Mouse (Mus musculus) E14TG2a.4 (cell line): ENCODE data around the gene Mfsd1.

ENCODE experiments used
- H3K27me3 ChIP-seq: 2 replicates; pipeline ENCODE4 v1.6.1; 2014; ENCODE audit warnings: low read length, control low read depth; ENCODE audit not compliant: insufficient read depth
- H3K36me3 ChIP-seq: 2 replicates; pipeline ENCODE4 v1.6.1; 2014; ENCODE audit warnings: low read length, control low read depth; ENCODE audit not compliant: insufficient read depth
- H3K4me1 ChIP-seq: replicated peaks from 2 replicates; pipeline ENCODE4 v1.6.1; 2014; ENCODE audit warnings: low read depth, low read length, control low read depth
- H3K4me3 ChIP-seq: replicated peaks from 2 replicates; pipeline ENCODE4 v1.5.1; 2014; ENCODE audit warnings: mild to moderate bottlenecking, low read length
- H3K9me3 ChIP-seq: 2 replicates; pipeline ENCODE4 v1.6.1; 2014; ENCODE audit warnings: low read length, control low read depth
- CTCF ChIP-seq: conservative IDR thresholded peaks from 2 replicates; pipeline ENCODE4 v1.5.1; 2014; ENCODE audit warnings: low read length
- NANOG ChIP-seq: IDR thresholded peaks from 2 replicates; pipeline ENCODE4 v1.6.1; 2014; ENCODE audit warnings: borderline replicate concordance, low read length, mixed read lengths
- POU5F1 ChIP-seq: IDR thresholded peaks from 2 replicates; pipeline ENCODE4 v1.6.1; 2014; ENCODE audit warnings: low read length, borderline replicate concordance

The Mfsd1 gene

DNA sequence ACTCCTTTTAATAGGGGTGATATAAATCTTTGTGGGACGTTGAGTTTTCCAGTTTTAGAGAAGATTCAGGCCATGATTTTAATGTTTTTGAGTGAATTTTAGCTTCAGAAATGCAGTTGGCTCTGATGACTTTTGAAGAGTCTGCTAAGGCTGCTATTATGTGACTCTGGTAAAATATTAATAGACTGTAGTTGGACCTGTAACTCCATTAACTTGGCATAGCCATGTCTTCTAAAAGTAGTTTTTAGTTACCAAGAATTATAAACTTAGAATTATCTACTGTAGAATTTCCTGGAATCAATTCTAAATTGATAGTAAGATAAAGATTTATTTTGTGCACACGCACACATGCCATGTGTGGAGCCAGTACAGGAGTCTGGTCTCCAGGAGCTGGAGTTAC lies 4.0 kb downstream of the Mfsd1 start:
- Histone ChIP-seq H3K27me3 (peaks cover 26% of the 10 kb centered on the region), H3K9me3 (peaks cover 6% of the 10 kb centered on the region), H3K36me3 (peaks cover 63% of the 10 kb centered on the region), H3K4me3 (no peak overlapping the region), H3K4me1 (peaks cover 19% of the 10 kb centered on the region)
- TF ChIP-seq CTCF (no peak), POU5F1 (no peak), NANOG (no peak)

DNA sequence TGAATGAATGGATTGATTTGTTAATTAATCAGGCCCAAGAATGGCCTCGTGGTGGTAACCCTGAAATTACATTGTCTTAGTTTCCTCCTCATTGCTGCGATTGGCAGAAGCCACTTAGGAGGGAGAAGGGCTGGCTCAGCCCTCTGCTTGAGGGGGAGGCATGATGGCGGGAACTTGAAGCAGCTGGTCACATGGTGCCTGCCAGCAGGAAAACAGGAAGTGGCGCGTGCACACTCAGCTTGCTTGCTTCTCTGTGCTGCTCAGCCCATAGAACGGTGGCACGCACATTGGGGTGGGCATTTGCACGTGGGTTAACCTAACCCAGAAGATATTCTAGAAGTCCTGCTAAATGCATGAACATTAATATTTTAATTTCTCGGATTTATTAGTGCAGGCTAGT lies 4.9 kb downstream of the Mfsd1 start:
- H3K4me1 ChIP-seq: peaks cover 19% of the 10 kb centered on the region
- H3K4me3 ChIP-seq: no peak overlapping the region
- peaks cover 17% of the 10 kb centered on the region for H3K27me3 ChIP-seq
- TF ChIP-seq POU5F1 (no peak), NANOG (no peak), CTCF (no peak)
- H3K36me3 ChIP-seq: peaks cover 72% of the 10 kb centered on the region
- no peaks in the 10 kb centered on the region for H3K9me3 ChIP-seq

DNA sequence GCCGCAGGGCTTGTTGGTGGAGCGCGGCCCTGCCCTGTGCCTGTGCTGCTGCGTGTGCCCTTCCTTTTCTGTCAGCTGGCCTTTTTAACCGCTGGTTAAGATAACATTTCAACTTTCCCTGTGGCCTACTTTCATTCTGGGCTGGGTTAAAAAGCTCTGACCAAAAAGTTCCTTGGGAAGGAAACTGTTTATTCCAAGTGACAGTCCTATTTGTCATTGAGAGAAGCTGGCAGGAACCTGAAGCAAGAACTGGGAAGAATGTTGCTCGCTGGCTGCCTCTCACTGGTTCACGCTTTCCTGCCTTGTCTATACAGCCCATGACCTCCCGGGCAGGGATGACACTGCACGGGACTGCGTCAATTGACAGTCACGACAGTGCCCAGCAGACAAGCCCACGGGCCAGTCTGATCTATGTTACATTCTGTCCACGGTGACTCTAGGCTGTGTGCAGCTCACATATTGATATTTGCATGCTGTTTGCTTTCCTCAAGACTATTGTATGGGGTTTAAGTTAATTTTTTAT lies 19.1 kb downstream of the Mfsd1 start:
- H3K4me3 ChIP-seq: no peak overlapping the region
- TF ChIP-seq POU5F1: no peak

DNA sequence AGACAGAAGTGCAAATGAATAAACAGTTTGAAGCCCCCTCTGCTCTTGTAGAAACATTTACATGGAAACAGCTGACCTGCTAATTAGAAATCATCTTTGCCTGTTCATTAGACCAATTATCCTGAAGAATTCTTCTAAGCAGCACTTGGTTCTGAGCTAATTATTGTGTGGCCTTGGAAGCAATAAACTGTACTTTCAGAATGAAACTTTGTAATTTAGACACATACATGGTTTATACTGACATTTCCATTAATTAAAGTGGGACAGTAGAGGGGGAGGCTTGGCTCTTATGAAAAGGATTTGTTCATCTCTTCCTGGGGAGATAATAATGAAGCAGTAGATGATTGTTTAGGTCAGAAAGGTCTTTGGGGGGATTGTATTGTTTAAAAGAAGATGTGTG lies 35.7 kb downstream of the Mfsd1 start:
- Histone ChIP-seq H3K36me3 (no peaks in the 10 kb centered on the region), H3K4me3 (no peak overlapping the region), H3K9me3 (no peaks in the 10 kb centered on the region), H3K4me1 (no peaks in the 10 kb centered on the region), H3K27me3 (peaks cover 4% of the 10 kb centered on the region; the same call in 1 of the 2 replicates)
- TF ChIP-seq NANOG (no peak), POU5F1 (no peak), CTCF (no peak)

More for the DNA sequence above, 19.1 kb downstream of the Mfsd1 start:
- Histone ChIP-seq H3K36me3 (peaks cover 67% of the 10 kb centered on the region), H3K4me1 (peaks cover 7% of the 10 kb centered on the region), H3K9me3 (no peaks in the 10 kb centered on the region), H3K27me3 (no peaks in the 10 kb centered on the region)

GRCm38 (mm10) chr3:67624629-67625028 lies 42.1 kb downstream of the Mfsd1 start:
- no peak for TF ChIP-seq CTCF
- no peak for TF ChIP-seq POU5F1
- TF ChIP-seq NANOG: no peak
- Histone ChIP-seq H3K36me3 (no peaks in the 10 kb centered on the region), H3K27me3 (no peaks in the 10 kb centered on the region), H3K4me1 (no peaks in the 10 kb centered on the region), H3K9me3 (no peaks in the 10 kb centered on the region), H3K4me3 (no peak overlapping the region)

- H3K4me1 ChIP-seq: no peaks in the 10 kb centered on the region
- H3K27me3 ChIP-seq: no peaks in the 10 kb centered on the region
- H3K36me3 ChIP-seq: no peaks in the 10 kb centered on the region
- H3K4me3 ChIP-seq: no peak overlapping the region
- H3K9me3 ChIP-seq: no peaks in the 10 kb centered on the region
- TF ChIP-seq CTCF (no peak), NANOG (no peak), POU5F1 (no peak)
Observed at GRCm38 (mm10) chr3:67643135-67643534, 60.6 kb downstream of the Mfsd1 start.

GRCm38 (mm10) chr3:67645640-67646466 lies 63.3 kb downstream of the Mfsd1 start:
- no peak for TF ChIP-seq NANOG
- TF ChIP-seq CTCF: no peak
- TF ChIP-seq POU5F1: no peak
- Histone ChIP-seq H3K27me3 (no peaks in the 10 kb centered on the region), H3K4me1 (no peaks in the 10 kb centered on the region), H3K9me3 (no peaks in the 10 kb centered on the region), H3K36me3 (no peaks in the 10 kb centered on the region), H3K4me3 (no peak overlapping the region)
